Mouse (Mus musculus) urinary bladder, postnatal 4 days (tissue): ENCODE data around the gene Frmd8.

Experiments used
- DNase-seq, 2 experiments: peaks; one replicate each; pipeline ENCODE4 v3.0.0; 2021 to 2022; ENCODE audit warnings: low spot score in 2 of 2

The Frmd8 gene

GRCm38 (mm10) chr19:5849843-5850527 is 25.1 kb downstream of the Frmd8 start:
- peak; percentile 88 to 94 for DNase-seq

- no peak for DNase-seq
Measured at GRCm38 (mm10) chr19:5848826-5849672, 26.0 kb downstream of the Frmd8 start.

GRCm38 (mm10) chr19:5848032-5848825 is 26.8 kb downstream of the Frmd8 start:
- no peak for DNase-seq

- DNase-seq = no peak
Measured at GRCm38 (mm10) chr19:5847306-5847796, 27.7 kb downstream of the Frmd8 start.

- DNase-seq = peak; percentile 82 to 85
Measured at GRCm38 (mm10) chr19:5846557-5847305, 28.3 kb downstream of the Frmd8 start.

GRCm38 (mm10) chr19:5846154-5846553 is 28.9 kb downstream of the Frmd8 start:
- DNase-seq = no peak

GRCm38 (mm10) chr19:5845319-5846135 is 29.5 kb downstream of the Frmd8 start:
- peak; percentile 93 to 96 for DNase-seq

- no peak for DNase-seq
Measured at GRCm38 (mm10) chr19:5844831-5845318, 30.2 kb downstream of the Frmd8 start.

GRCm38 (mm10) chr19:5843781-5844691 is 31.0 kb downstream of the Frmd8 start:
- DNase-seq = no peak

- no peak for DNase-seq
Measured at GRCm38 (mm10) chr19:5842785-5843730, 32.0 kb downstream of the Frmd8 start.

- no peak for DNase-seq
Measured at GRCm38 (mm10) chr19:5841999-5842784, 32.9 kb downstream of the Frmd8 start.

- no peak for DNase-seq
Measured at GRCm38 (mm10) chr19:5841389-5841946, 33.6 kb downstream of the Frmd8 start.

- no peak for DNase-seq
Measured at GRCm38 (mm10) chr19:5840890-5841388, 34.1 kb downstream of the Frmd8 start.

GRCm38 (mm10) chr19:5840086-5840889 is 34.8 kb downstream of the Frmd8 start:
- no peak for DNase-seq

- no peak for DNase-seq
Measured at GRCm38 (mm10) chr19:5839317-5840085, 35.6 kb downstream of the Frmd8 start.
